Comparison of ENCODE assay signal across 14 mouse cellular contexts in genomic region chr3:130991971-130992370, GRCm38 (mm10).
"Had no signal": no experiment of that assay in that cellular context is flagged by ENCODE, and none has a peak within 500 bp of the region (broad histone marks: within the 10 kb centered on the region; RNA-seq: fewer than 3 reads in every experiment).

No protein-coding gene starts in this region.

- H3K4me3 ChIP-seq: left cerebral cortex, adult 2 months; midbrain, embryonic 12.5 days; stomach, embryonic 15.5 days had no signal

- H3K27ac ChIP-seq: kidney, postnatal 0 days; left cerebral cortex, adult 2 months; liver, embryonic 14.5 days; macrophage; midbrain, embryonic 12.5 days; stomach, embryonic 15.5 days had no signal

- DNase-seq: kidney, adult 2 months; kidney, postnatal 25 days; layer of hippocampus, postnatal 36 days; liver, postnatal 0 days; lung, embryonic 14.5 days; right cerebral cortex, postnatal 25 days; spleen, adult 18-20 months; thymus, postnatal 36 days had no signal
